Mouse (Mus musculus): ENCODE results near the gene Srgn. TPM values are rescaled to one million over a fixed set of nuclear protein-coding genes. Genes with fewer than 3 reads are reported as not detected.
"Not testable (repeated sequence)": the region's sequence is repeated elsewhere in the genome, so short reads cannot be mapped to it uniquely, and the experiment has no call there.

Gene Srgn
- total RNA-seq, 2 experiments from 2014 or later = 36.6 to 42.0 TPM

- DNase-seq = peak in 1 of 2 experiments; percentile 68
Measured at GRCm38 (mm10) chr10:62485878-62486582, 41.2 kb downstream of the Srgn start.

- no peak for DNase-seq
Measured at GRCm38 (mm10) chr10:62481108-62481852, 46.0 kb downstream of the Srgn start.

GRCm38 (mm10) chr10:62476980-62477379 lies 50.3 kb downstream of the Srgn start:
- no peak for DNase-seq

DNA sequence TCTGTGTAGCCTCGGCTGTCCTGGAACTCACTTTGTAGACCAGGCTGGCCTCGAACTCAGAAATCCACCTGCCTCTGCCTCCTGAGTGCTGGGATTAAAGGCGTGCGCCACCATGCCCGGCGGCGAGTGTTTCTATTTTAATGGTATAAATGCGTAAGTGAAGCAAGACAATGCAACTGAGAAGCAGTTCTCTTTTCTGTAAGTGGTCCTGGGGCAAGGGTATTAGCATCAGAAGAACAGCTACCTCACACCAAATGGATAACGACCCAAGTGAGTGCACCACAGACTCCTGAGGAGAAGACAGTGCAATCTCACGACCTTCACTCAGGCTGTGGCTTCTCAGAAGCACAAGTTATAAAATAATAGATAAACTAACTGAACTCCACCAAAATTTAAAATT lies 52.3 kb downstream of the Srgn start:
- no peak for DNase-seq

- DNase-seq = no peak
Measured at GRCm38 (mm10) chr10:62471105-62471504, 56.1 kb downstream of the Srgn start.

DNA sequence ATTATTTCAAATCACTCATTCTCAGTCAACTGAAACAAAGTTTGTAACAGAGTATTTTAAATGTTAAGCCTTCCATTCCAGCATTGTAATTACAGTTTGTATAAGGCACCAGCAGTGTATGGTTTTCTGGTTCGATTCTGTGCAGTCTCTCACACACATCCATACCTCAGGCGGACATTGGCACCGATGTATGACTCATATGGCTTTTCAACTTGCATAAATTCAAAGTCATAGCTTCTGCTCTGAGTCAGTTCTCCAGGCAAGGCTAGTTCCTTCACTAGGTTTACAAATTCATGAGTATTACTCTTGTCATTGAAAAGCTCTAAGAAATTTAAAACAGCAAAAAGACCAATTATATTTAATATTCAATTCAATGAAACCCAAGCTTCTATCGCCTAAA lies 57.5 kb downstream of the Srgn start:
- no peak for DNase-seq

GRCm38 (mm10) chr10:62461321-62461720 lies 65.9 kb downstream of the Srgn start:
- no peak for DNase-seq

- not testable (repeated sequence) for DNase-seq
Measured at GRCm38 (mm10) chr10:62452001-62452400, 75.2 kb downstream of the Srgn start.

- no peak for DNase-seq
Measured at GRCm38 (mm10) chr10:62450280-62450640, 77.0 kb downstream of the Srgn start.

- peak; percentile 88 to 98 for DNase-seq
Measured at GRCm38 (mm10) chr10:62449364-62450279, 77.6 kb downstream of the Srgn start, which contains the start of the genes 4930507D05Rik and Supv3l1. TSS of gene 4930507D05Rik (plus strand) at chr10:62449489. TSS of gene Supv3l1 (minus strand) at chr10:62449738.

Other genes starting within 250 kb of the Srgn start
- 100 to 1,000 TPM; 104 to 110 TPM for gene Hk1, start 147.5 kb downstream of the Srgn start, total RNA-seq (2021)
- not detected for gene Hkdc1, start 105.0 kb downstream of the Srgn start, total RNA-seq (2021)
- gene 4930507D05Rik, start 78.0 kb downstream of the Srgn start, total RNA-seq (2021) = under 1 TPM; 0.21 to 0.37 TPM
- gene Supv3l1, start 77.7 kb downstream of the Srgn start, total RNA-seq (2021) = 10 to 100 TPM; 37.2 to 40.7 TPM
- 10 to 100 TPM; 43.8 to 49.8 TPM for gene Vps26a, start 40.6 kb downstream of the Srgn start, total RNA-seq (2021)
- gene Kif1bp, start 51.0 kb upstream of the Srgn start, total RNA-seq (2021) = 10 to 100 TPM; 43.9 to 44.2 TPM
- 10 to 100 TPM; 30.9 to 31.8 TPM for gene Ddx21, start 74.8 kb upstream of the Srgn start, total RNA-seq (2021)
- gene Ddx50, start 123.8 kb upstream of the Srgn start, total RNA-seq (2021) = 10 to 100 TPM; 46.8 to 51.0 TPM
- 1 to 10 TPM in 1 of 2 experiments, under 1 TPM in 1; 0.89 to 1.2 TPM for gene Stox1, start 198.7 kb upstream of the Srgn start, total RNA-seq (2021)